Mouse (Mus musculus) myocyte (in vitro differentiated cells): ENCODE data around the gene Ppt2. TPM values are rescaled to one million over a fixed set of nuclear protein-coding genes. Genes with fewer than 3 reads are reported as not detected.

ENCODE experiments used
- H3K27me3 ChIP-seq: one replicate; pipeline ENCODE4 v1.6.1; 2011; ENCODE audit not compliant: control insufficient read depth, insufficient read depth, insufficient read length
- H3K36me3 ChIP-seq: one replicate; pipeline ENCODE4 v1.6.1; 2011; ENCODE audit not compliant: control insufficient read depth, insufficient read depth
- H3K4me2 ChIP-seq: one replicate; pipeline ENCODE4 v1.6.1; 2011; ENCODE audit warnings: low read depth, control low read depth
- H3K4me3 ChIP-seq: one replicate; pipeline ENCODE4 v1.5.1; 2011; ENCODE audit warnings: mild to moderate bottlenecking, control low read depth, moderate library complexity
- H3K79me2 ChIP-seq: one replicate; pipeline ENCODE4 v1.6.1; 2011; ENCODE audit not compliant: control insufficient read depth, insufficient read depth
- H3ac ChIP-seq: one replicate; pipeline ENCODE4 v1.6.1; 2011; ENCODE audit not compliant: control insufficient read depth, insufficient read length
- CEBPB ChIP-seq: IDR thresholded peaks from 2 replicates; pipeline ENCODE4 v1.6.1; 2011; ENCODE audit warnings: mild to moderate bottlenecking, moderate library complexity; ENCODE audit not compliant: poor library complexity, insufficient read depth, severe bottlenecking
- E2F4 ChIP-seq: IDR thresholded peaks from one replicate; pipeline ENCODE4 v1.6.1; 2011; ENCODE audit warnings: mild to moderate bottlenecking, control low read depth, moderate library complexity; ENCODE audit not compliant: insufficient read depth
- MAX ChIP-seq: IDR thresholded peaks from one replicate; pipeline ENCODE4 v1.6.1; 2011; ENCODE audit warnings: low read depth, mild to moderate bottlenecking, control low read depth
- MYOD1 ChIP-seq, 3 experiments: IDR thresholded peaks; one replicate each; pipeline ENCODE4 v1.6.1; 2011; ENCODE audit warnings: control low read depth in 2 of 3, low read depth in 2 of 3, mild to moderate bottlenecking in 2 of 3, moderate library complexity in 1 of 3; ENCODE audit not compliant: insufficient read length in 2 of 3, control insufficient read depth in 1 of 3
- MYOG ChIP-seq, 3 experiments: IDR thresholded peaks; one replicate each; pipeline ENCODE4 v1.6.1; 2011; ENCODE audit warnings: control low read depth in 2 of 3, low read depth in 2 of 3, mild to moderate bottlenecking in 2 of 3; ENCODE audit not compliant: insufficient read length in 2 of 3, control insufficient read depth in 1 of 3, insufficient read depth in 1 of 3
- POLR2A ChIP-seq: IDR thresholded peaks from one replicate; pipeline ENCODE4 v1.6.1; 2011; ENCODE audit warnings: low read depth, mild to moderate bottlenecking, control low read depth, moderate library complexity; ENCODE audit not compliant: insufficient read length
- POLR2AphosphoS2 ChIP-seq: IDR thresholded peaks from one replicate; pipeline ENCODE4 v1.6.1; 2011; ENCODE audit warnings: low read depth, control low read depth; ENCODE audit not compliant: insufficient read length
- REST ChIP-seq: IDR thresholded peaks from one replicate; pipeline ENCODE4 v1.6.1; 2011; ENCODE audit warnings: mild to moderate bottlenecking, control low read depth, moderate library complexity; ENCODE audit not compliant: insufficient read depth, insufficient read length
- SRF ChIP-seq: IDR thresholded peaks from one replicate; pipeline ENCODE4 v1.6.1; 2011; ENCODE audit warnings: low read depth; ENCODE audit not compliant: control insufficient read depth, insufficient read length
- TCF12 ChIP-seq: IDR thresholded peaks from one replicate; pipeline ENCODE4 v1.6.1; 2011; ENCODE audit warnings: mild to moderate bottlenecking, control low read depth; ENCODE audit not compliant: poor library complexity, insufficient read depth, severe bottlenecking
- TCF3 ChIP-seq: IDR thresholded peaks from one replicate; pipeline ENCODE4 v1.6.1; 2011; ENCODE audit warnings: low read depth, control low read depth; ENCODE audit not compliant: insufficient read length
- USF1 ChIP-seq: IDR thresholded peaks from one replicate; pipeline ENCODE4 v1.6.1; 2011; ENCODE audit warnings: low read depth, mild to moderate bottlenecking, control low read depth, moderate library complexity
- polyA plus RNA-seq: library from polyadenylated mRNA; unstranded; fragments of >200 nt; fragmentation: generic; extraction: Trizol; gene quantifications from one replicate; pipeline ENCODE4 v1.2.1, GENCODE M21; 2012; ENCODE audit warnings: missing spikeins

Gene Ppt2
- polyA plus RNA-seq, 1 experiment, result 21.9 TPM

GRCm38 (mm10) chr17:34657271-34657670 lies 29.0 kb upstream of the Ppt2 start:
- TF ChIP-seq MYOG (IDR thresholded peaks at IDR 0.05; ENCODE audit: control insufficient read depth in 1 of 3, insufficient read depth in 1 of 3, insufficient read length in 2 of 3, low read depth in 2 of 3) (no peak), POLR2A (no peak), TCF3 (no peak), CEBPB (no peak), SRF (no peak), REST (no peak), E2F4 (no peak), USF1 (no peak), POLR2AphosphoS2 (no peak), MYOD1 (IDR thresholded peaks at IDR 0.05; ENCODE audit: control insufficient read depth in 1 of 3, insufficient read length in 2 of 3, low read depth in 2 of 3) (no peak), TCF12 (no peak), MAX (no peak)
- no peaks in the 10 kb centered on the region for H3K79me2 ChIP-seq
- H3ac ChIP-seq, result no peak overlapping the region
- no peak overlapping the region for H3K4me3 ChIP-seq
- H3K27me3 ChIP-seq, result peaks cover 31% of the 10 kb centered on the region
- H3K4me2 ChIP-seq, result no peak overlapping the region
- no peaks in the 10 kb centered on the region for H3K36me3 ChIP-seq

GRCm38 (mm10) chr17:34656666-34657065 lies 28.4 kb upstream of the Ppt2 start:
- Histone ChIP-seq H3K4me3 (no peak overlapping the region), H3K36me3 (peaks cover 3% of the 10 kb centered on the region), H3ac (no peak overlapping the region), H3K27me3 (peaks cover 31% of the 10 kb centered on the region), H3K4me2 (no peak overlapping the region), H3K79me2 (no peaks in the 10 kb centered on the region)
- TF ChIP-seq MYOD1 (IDR thresholded peaks at IDR 0.05; ENCODE audit: control insufficient read depth in 1 of 3, insufficient read length in 2 of 3, low read depth in 2 of 3) (no peak), TCF12 (no peak), MAX (no peak), POLR2AphosphoS2 (no peak), REST (no peak), USF1 (no peak), SRF (no peak), E2F4 (no peak)

- Histone ChIP-seq H3K79me2 (no peaks in the 10 kb centered on the region), H3ac (no peak overlapping the region), H3K4me3 (no peak overlapping the region), H3K36me3 (peaks cover 3% of the 10 kb centered on the region), H3K27me3 (peaks cover 21% of the 10 kb centered on the region), H3K4me2 (no peak overlapping the region)
- no peak for TF ChIP-seq REST
- no peak for TF ChIP-seq MYOD1 (IDR thresholded peaks at IDR 0.05; ENCODE audit: control insufficient read depth in 1 of 3, insufficient read length in 2 of 3, low read depth in 2 of 3)
- no peak for TF ChIP-seq MAX
- peak; percentile 23 for TF ChIP-seq POLR2AphosphoS2
These were observed 27.3 kb upstream of the Ppt2 start for GRCm38 (mm10) chr17:34655581-34655991.

GRCm38 (mm10) chr17:34655160-34655559 lies 26.9 kb upstream of the Ppt2 start:
- Histone ChIP-seq H3K27me3 (peaks cover 17% of the 10 kb centered on the region), H3ac (no peak overlapping the region), H3K79me2 (no peaks in the 10 kb centered on the region), H3K36me3 (peaks cover 3% of the 10 kb centered on the region), H3K4me2 (no peak overlapping the region), H3K4me3 (no peak overlapping the region)
- no peak for TF ChIP-seq E2F4
- TF ChIP-seq POLR2AphosphoS2, result no peak
- TF ChIP-seq MYOG (IDR thresholded peaks at IDR 0.05; ENCODE audit: control insufficient read depth in 1 of 3, insufficient read depth in 1 of 3, insufficient read length in 2 of 3, low read depth in 2 of 3), result no peak
- TF ChIP-seq TCF12, result no peak
- TF ChIP-seq TCF3, result no peak
- TF ChIP-seq MAX, result no peak
- TF ChIP-seq MYOD1 (IDR thresholded peaks at IDR 0.05; ENCODE audit: control insufficient read depth in 1 of 3, insufficient read length in 2 of 3, low read depth in 2 of 3), result no peak
- TF ChIP-seq POLR2A, result no peak
- TF ChIP-seq USF1, result no peak
- TF ChIP-seq SRF, result no peak
- no peak for TF ChIP-seq CEBPB
- TF ChIP-seq REST, result no peak

GRCm38 (mm10) chr17:34654392-34654791 lies 26.1 kb upstream of the Ppt2 start:
- Histone ChIP-seq H3K4me2 (no peak overlapping the region), H3K4me3 (no peak overlapping the region), H3K79me2 (no peaks in the 10 kb centered on the region), H3K27me3 (peaks cover 12% of the 10 kb centered on the region), H3K36me3 (peaks cover 3% of the 10 kb centered on the region), H3ac (no peak overlapping the region)
- no peak for TF ChIP-seq MYOG (IDR thresholded peaks at IDR 0.05; ENCODE audit: control insufficient read depth in 1 of 3, insufficient read depth in 1 of 3, insufficient read length in 2 of 3, low read depth in 2 of 3)
- no peak for TF ChIP-seq REST
- no peak for TF ChIP-seq POLR2A
- TF ChIP-seq E2F4, result no peak
- no peak for TF ChIP-seq USF1
- TF ChIP-seq TCF3, result no peak
